Comparison of ENCODE assay signal across 8 mouse cellular contexts in genomic region chr11:20112741-20113480, GRCm38 (mm10). TPM values are rescaled to one million over a fixed set of nuclear protein-coding genes. Genes with fewer than 3 reads are reported as not detected.
DNase-seq lines count a peak whose midpoint lies in the region; ATAC-seq and TF ChIP-seq lines count a peak whose summit lies in the region.

TSS of gene Actr2 (minus strand) at chr11:20112913.

- TF ChIP-seq RAD21 in CH12.LX (IDR thresholded peaks at IDR 0.05; ENCODE audit: low read depth, low read length): no peak

- in situ Hi-C loops in CH12.LX (cut with MboI; ENCODE audit: low pct_ligation_motif_present, low pct_unique_long_range_greater_than_20kb, low sequenced_read_pairs): no loop called here

- peak; percentile 99 for ATAC-seq in forebrain, embryonic 11.5 days (replicated peaks; ENCODE audit: low FRiP score)
- ATAC-seq in heart, embryonic 16.5 days (replicated peaks; ENCODE audit: extremely low read depth, insufficient read depth, low FRiP score): peak; percentile 98
- peak; percentile 97 for ATAC-seq in liver, embryonic 15.5 days (ENCODE audit: insufficient read depth)
- ATAC-seq in neural tube, embryonic 12.5 days (ENCODE audit: low FRiP score, low read depth): peak; percentile 99

- peak; percentile 86 for TF ChIP-seq POLR2A in CH12.LX (IDR thresholded peaks at IDR 0.05; ENCODE audit: low read depth, low read length)

- no peaks in the 10 kb centered on the region for H3K9me3 ChIP-seq in CH12.LX (replicated peaks; ENCODE audit: low read length)
- H3K9me3 ChIP-seq in forebrain, embryonic 11.5 days (ENCODE audit: control insufficient read depth, low read length): no peaks in the 10 kb centered on the region
- no peaks in the 10 kb centered on the region for H3K9me3 ChIP-seq in heart, embryonic 16.5 days (replicated peaks; ENCODE audit: control insufficient read depth, low read length)
- H3K9me3 ChIP-seq in liver, embryonic 15.5 days (replicated peaks): no peaks in the 10 kb centered on the region
- H3K9me3 ChIP-seq in neural tube, embryonic 12.5 days: no peaks in the 10 kb centered on the region

- peaks cover 39% of the 10 kb centered on the region for H3K79me2 ChIP-seq in CH12.LX (replicated peaks; ENCODE audit: control insufficient read depth, extremely low read depth, insufficient read depth, poor library complexity, severe bottlenecking)

- peak; percentile 98 for DNase-seq in CH12.LX (ENCODE audit: extremely low read depth)
- DNase-seq in c-Kit-positive CD71-positive TER-119-negative erythroid progenitor cells, embryonic 14.5 days (ENCODE audit: low read depth): peak; percentile 92
- peak; percentile 99 for DNase-seq in forebrain, embryonic 11.5 days (ENCODE audit: low spot score)
- DNase-seq in kidney, postnatal 36 days: peak; percentile 97 to 98
- peak; percentile 94 for DNase-seq in telencephalon, adult 2 months (ENCODE audit: low read depth, low spot score)

- H3K27ac ChIP-seq in CH12.LX (ENCODE audit: insufficient read depth, low read depth): peak within 1 kb of the TSS; percentile 98
- H3K27ac ChIP-seq in forebrain, embryonic 11.5 days (ENCODE audit: low read depth, low read length): peak within 1 kb of the TSS; percentile 87
- H3K27ac ChIP-seq in heart, embryonic 16.5 days (ENCODE audit: low read length): peak within 1 kb of the TSS; percentile 92
- peak within 1 kb of the TSS; percentile 97 for H3K27ac ChIP-seq in liver, embryonic 15.5 days (replicated peaks)
- H3K27ac ChIP-seq in neural tube, embryonic 12.5 days: peak within 1 kb of the TSS; percentile 87

- no peaks in the 10 kb centered on the region for H3K27me3 ChIP-seq in CH12.LX (replicated peaks)
- H3K27me3 ChIP-seq in forebrain, embryonic 11.5 days (ENCODE audit: control insufficient read depth, insufficient read depth, low read length): no peaks in the 10 kb centered on the region
- no peaks in the 10 kb centered on the region for H3K27me3 ChIP-seq in heart, embryonic 16.5 days (ENCODE audit: control insufficient read depth, insufficient read depth, low read length)
- no peaks in the 10 kb centered on the region for H3K27me3 ChIP-seq in liver, embryonic 15.5 days
- H3K27me3 ChIP-seq in neural tube, embryonic 12.5 days (replicated peaks): no peaks in the 10 kb centered on the region

- H3K4me3 ChIP-seq in CH12.LX (replicated peaks in 1 of 3; ENCODE audit: low read depth in 2 of 3, low read length in 2 of 3, poor library complexity in 1 of 3): peak within 1 kb of the TSS; percentile 70 to 92 (median 80)
- H3K4me3 ChIP-seq in forebrain, embryonic 11.5 days (ENCODE audit: low read depth, low read length): peak within 1 kb of the TSS; percentile 87
- peak within 1 kb of the TSS; percentile 79 for H3K4me3 ChIP-seq in heart, embryonic 16.5 days (ENCODE audit: low read length)
- H3K4me3 ChIP-seq in liver, embryonic 15.5 days (replicated peaks): peak within 1 kb of the TSS; percentile 87
- H3K4me3 ChIP-seq in neural tube, embryonic 12.5 days: peak within 1 kb of the TSS; percentile 83

- H3K36me3 ChIP-seq in CH12.LX (replicated peaks in 1 of 2; ENCODE audit: control insufficient read depth in 1 of 2, insufficient read depth in 1 of 2, low read length in 1 of 2): peaks cover 7 to 27% of the 10 kb centered on the region in 2 experiments
- no peaks in the 10 kb centered on the region; the same call in 1 of the 2 replicates for H3K36me3 ChIP-seq in forebrain, embryonic 11.5 days (ENCODE audit: control insufficient read depth, insufficient read depth, low read length)
- no peaks in the 10 kb centered on the region for H3K36me3 ChIP-seq in heart, embryonic 16.5 days (ENCODE audit: control insufficient read depth, insufficient read depth)
- H3K36me3 ChIP-seq in liver, embryonic 15.5 days (replicated peaks): peaks cover 7% of the 10 kb centered on the region; the same call in 1 of the 2 replicates
- H3K36me3 ChIP-seq in neural tube, embryonic 12.5 days: no peaks in the 10 kb centered on the region

- peaks cover 13 to 37% of the 10 kb centered on the region in 2 experiments for H3K4me1 ChIP-seq in CH12.LX (ENCODE audit: control insufficient read depth in 1 of 2, insufficient read depth in 2 of 2)
- H3K4me1 ChIP-seq in forebrain, embryonic 11.5 days (replicated peaks; ENCODE audit: control insufficient read depth, insufficient read depth, low read length): no peaks in the 10 kb centered on the region; the same call in 1 of the 2 replicates
- peaks cover 17% of the 10 kb centered on the region for H3K4me1 ChIP-seq in heart, embryonic 16.5 days (ENCODE audit: control insufficient read depth, insufficient read depth, low read length)
- peaks cover 42% of the 10 kb centered on the region for H3K4me1 ChIP-seq in liver, embryonic 15.5 days (replicated peaks)
- peaks cover 12% of the 10 kb centered on the region for H3K4me1 ChIP-seq in neural tube, embryonic 12.5 days

- WGBS in forebrain, embryonic 11.5 days: under 1% methylated on average over 50 of the region's 57 CpGs
- WGBS in heart, embryonic 16.5 days: under 1% methylated on average over 57 of the region's 57 CpGs
- under 1% methylated on average over 57 of the region's 57 CpGs for WGBS in liver, embryonic 15.5 days (ENCODE audit: insufficient replicate concordance)
- WGBS in neural tube, embryonic 12.5 days: under 1% methylated on average over 55 of the region's 57 CpGs

- peak within 1 kb of the TSS; percentile 98 for H3K9ac ChIP-seq in CH12.LX (ENCODE audit: insufficient read depth, low read depth)
- peak within 1 kb of the TSS; percentile 89 for H3K9ac ChIP-seq in forebrain, embryonic 11.5 days (ENCODE audit: low read length)
- peak within 1 kb of the TSS; percentile 90 for H3K9ac ChIP-seq in heart, embryonic 16.5 days (ENCODE audit: low read length)
- H3K9ac ChIP-seq in liver, embryonic 15.5 days: peak within 1 kb of the TSS; percentile 90
- H3K9ac ChIP-seq in neural tube, embryonic 12.5 days: peak within 1 kb of the TSS; percentile 80

- no peak for TF ChIP-seq CTCF in CH12.LX (conservative IDR thresholded peaks at IDR 0.05 in 1 of 2, IDR thresholded peaks at IDR 0.05 in 1 of 2; ENCODE audit: low read depth in 2 of 2, low read length in 2 of 2)

- dilution Hi-C loops in CH12.LX (cut with MboI; ENCODE audit: extremely low pct_ligation_motif_present, extremely low pct_unique_long_range_greater_than_20kb, low sequenced_read_pairs): no loop called here

- peak within 1 kb of the TSS; percentile 97 for H3K4me2 ChIP-seq in CH12.LX (ENCODE audit: insufficient read depth, low read depth, poor library complexity, severe bottlenecking)
- peak within 1 kb of the TSS; percentile 78 for H3K4me2 ChIP-seq in forebrain, embryonic 11.5 days (ENCODE audit: low read depth, low read length, severe bottlenecking)
- peak within 1 kb of the TSS; percentile 82 for H3K4me2 ChIP-seq in heart, embryonic 16.5 days (ENCODE audit: low read depth, low read length)
- peak within 1 kb of the TSS; percentile 86 for H3K4me2 ChIP-seq in liver, embryonic 15.5 days
- peak within 1 kb of the TSS; percentile 71 for H3K4me2 ChIP-seq in neural tube, embryonic 12.5 days (replicated peaks)

- 0 out of 2 replicates have a peak, but pooled peaks have one; percentile 30 for TF ChIP-seq EP300 in CH12.LX (IDR thresholded peaks at IDR 0.05; ENCODE audit: low read length)

TF ChIP-seq in CH12.LX, 34 proteins besides CTCF, POLR2A, EP300 and RAD21 (continues in another document):
- peak; percentile 80 for TF ChIP-seq POLR2AphosphoS2 (IDR thresholded peaks at IDR 0.05; ENCODE audit: low read depth, low read length)
- no peak for TF ChIP-seq GABPA (IDR thresholded peaks at IDR 0.05; ENCODE audit: insufficient replicate concordance, low read depth, low read length)
- TF ChIP-seq MAZ (IDR thresholded peaks at IDR 0.05; ENCODE audit: low read depth, low read length): peak; percentile 75; the same call in 1 of the 2 replicates
- TF ChIP-seq TBP (conservative IDR thresholded peaks at IDR 0.05; ENCODE audit: low read depth, low read length): peak; percentile 66; the same call in 1 of the 2 replicates
- TF ChIP-seq KAT2A (IDR thresholded peaks at IDR 0.05; ENCODE audit: insufficient replicate concordance, low read length): peak; percentile 77; the same call in 1 of the 2 replicates
- no peak; the same call in 1 of the 2 replicates for TF ChIP-seq ETS1 (conservative IDR thresholded peaks at IDR 0.05; ENCODE audit: low read depth, low read length)
- peak; percentile 73 for TF ChIP-seq NRF1 (IDR thresholded peaks at IDR 0.05; ENCODE audit: low read depth, low read length)
- TF ChIP-seq RCOR1 (conservative IDR thresholded peaks at IDR 0.05; ENCODE audit: low read depth, low read length): no peak
- TF ChIP-seq IRF4 (IDR thresholded peaks at IDR 0.05; ENCODE audit: low read depth, low read length): peak; percentile 68; the same call in 1 of the 2 replicates
- TF ChIP-seq TCF12 (IDR thresholded peaks at IDR 0.05; ENCODE audit: low read depth, low read length): peak; percentile 88
- no peak for TF ChIP-seq ZC3H11A (IDR thresholded peaks at IDR 0.05; ENCODE audit: low read depth, low read length)
- peak; percentile 96 for TF ChIP-seq SIN3A (IDR thresholded peaks at IDR 0.05; ENCODE audit: low read length)
- no peak for TF ChIP-seq CHD1 (IDR thresholded peaks at IDR 0.05; ENCODE audit: low read depth, low read length)
- TF ChIP-seq JUN (IDR thresholded peaks at IDR 0.05; ENCODE audit: insufficient read depth, low read depth, low read length): no peak
- no peak for TF ChIP-seq ZNF384 (IDR thresholded peaks at IDR 0.05; ENCODE audit: low read depth, low read length)
- TF ChIP-seq MAFK (IDR thresholded peaks at IDR 0.05; ENCODE audit: insufficient replicate concordance, low read length): no peak
- peak; percentile 90 for TF ChIP-seq NELFE (IDR thresholded peaks at IDR 0.05; ENCODE audit: low read depth, low read length)
- peak; percentile 77 for TF ChIP-seq MAX (IDR thresholded peaks at IDR 0.05; ENCODE audit: low read length)
- 0 out of 2 replicates have a peak, but pooled peaks have one; percentile 36 for TF ChIP-seq MYC (IDR thresholded peaks at IDR 0.05; ENCODE audit: low read depth, low read length)
- TF ChIP-seq HCFC1 (IDR thresholded peaks at IDR 0.05; ENCODE audit: low read depth, low read length): peak; percentile 80
- peak; percentile 55; the same call in 1 of the 2 replicates for TF ChIP-seq E2F4 (IDR thresholded peaks at IDR 0.05; ENCODE audit: insufficient replicate concordance, low read depth, low read length)
- TF ChIP-seq SMC3 (IDR thresholded peaks at IDR 0.05; ENCODE audit: low read depth, low read length): no peak

RNA-seq across cellular contexts. Expression of gene Actr2, which starts in this region (rescaled TPM):
- total RNA-seq in CH12.LX (2012; rRNA removed) (141 and 159 TPM in 2 replicates), CH12.LX (2014; rRNA removed) (189 and 196 TPM in 2 replicates)
- 307 and 327 TPM in 2 replicates for polyA plus RNA-seq in CH12.LX (2012; ENCODE audit: insufficient read length, low read depth)
- polyA plus RNA-seq in forebrain, embryonic 11.5 days (2014; fragmentation: Nextera tagmentation; extraction: Ambion mirVana): 67.5 and 72.6 TPM in 2 replicates
- polyA plus RNA-seq in heart, embryonic 16.5 days (2015; fragmentation: Nextera tagmentation; extraction: Ambion mirVana): 72.0 and 83.5 TPM in 2 replicates
- 47.5 and 54.7 TPM in 2 replicates for polyA plus RNA-seq in liver, embryonic 15.5 days (2015; fragmentation: Nextera tagmentation; extraction: Ambion mirVana)
- 142 and 145 TPM in 2 replicates for polyA plus RNA-seq in neural tube, embryonic 12.5 days (2016; fragmentation: Nextera tagmentation; extraction: Ambion mirVana)

Comparison
In these comparisons a context has a peak if more than half of its experiments do, and no peak if none do; other contexts are left out.
1. Peak in every context shown above with its lines: DNase-seq, ATAC-seq, H3K4me3 ChIP-seq and H3K27ac ChIP-seq.